Mouse (Mus musculus): ENCODE results near the gene Amd1.

DNA sequence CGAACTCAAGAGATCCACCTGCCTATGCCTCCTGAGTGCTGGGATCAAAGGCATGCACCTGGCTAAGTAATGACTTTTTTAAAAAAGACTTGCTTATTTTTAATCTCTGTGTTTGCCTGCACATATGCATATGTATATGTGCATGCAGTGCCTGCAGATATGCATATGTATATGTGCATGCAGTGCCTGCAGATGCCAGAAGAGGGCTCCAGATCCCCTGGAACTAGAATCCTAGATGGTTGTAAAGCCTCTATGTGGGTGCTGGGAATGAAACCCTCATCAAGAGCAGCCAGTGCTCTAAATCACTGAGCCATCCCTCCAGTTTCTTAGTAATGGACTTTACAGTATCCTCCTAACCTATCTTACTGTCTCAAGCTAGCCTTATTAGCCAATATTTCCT lies 4.0 kb upstream of the Amd1 start:
- TF ChIP-seq POLR2A (IDR thresholded peaks at IDR 0.05; ENCODE audit: insufficient read length, low read depth) (no peak), SRF (IDR thresholded peaks at IDR 0.05; ENCODE audit: control insufficient read depth, insufficient read length, low read depth) (no peak), USF1 (IDR thresholded peaks at IDR 0.05; ENCODE audit: low read depth) (no peak), REST (IDR thresholded peaks at IDR 0.05; ENCODE audit: insufficient read depth, insufficient read length) (no peak), E2F4 (IDR thresholded peaks at IDR 0.05; ENCODE audit: insufficient read depth) (no peak), POLR2AphosphoS2 (IDR thresholded peaks at IDR 0.05; ENCODE audit: insufficient read length, low read depth) (no peak), MYOD1 (IDR thresholded peaks at IDR 0.05; ENCODE audit: control insufficient read depth in 1 of 3, insufficient read length in 2 of 3, low read depth in 2 of 3) (no peak), MAX (IDR thresholded peaks at IDR 0.05; ENCODE audit: low read depth) (no peak), MYOG (IDR thresholded peaks at IDR 0.05; ENCODE audit: control insufficient read depth in 1 of 3, insufficient read depth in 1 of 3, insufficient read length in 2 of 3, low read depth in 2 of 3) (no peak), TCF3 (IDR thresholded peaks at IDR 0.05; ENCODE audit: insufficient read length, low read depth) (no peak), TCF12 (IDR thresholded peaks at IDR 0.05; ENCODE audit: insufficient read depth, poor library complexity, severe bottlenecking) (no peak)
